Mouse (Mus musculus): ENCODE data around the gene Pheta1. TPM values are rescaled to one million over a fixed set of nuclear protein-coding genes. Genes with fewer than 3 reads are reported as not detected.

Gene Pheta1
- total and polyA plus RNA-seq, 2 experiments from 2014 or later, result 29.8 to 46.1 TPM

GRCm38 (mm10) chr5:121890925-121891324, 42.1 kb downstream of the Pheta1 start:
- Histone ChIP-seq H3K4me2 (ENCODE audit: low read depth, low read length, poor library complexity, severe bottlenecking) (no peak overlapping the region), H3K27me3 (ENCODE audit: insufficient read depth, low read length) (no peaks in the 10 kb centered on the region), H3K9ac (replicated peaks; ENCODE audit: low read length, poor library complexity, severe bottlenecking) (no peak overlapping the region), H3K9me3 (ENCODE audit: low read length) (no peaks in the 10 kb centered on the region), H3K4me1 (ENCODE audit: insufficient read depth, low read length) (no peaks in the 10 kb centered on the region), H3K36me3 (ENCODE audit: insufficient read depth, low read length) (peaks cover 5% of the 10 kb centered on the region; the same call in 1 of the 2 replicates), H3K27ac (ENCODE audit: low read depth, low read length) (no peak overlapping the region), H3K4me3 (ENCODE audit: low read depth, low read length) (no peak overlapping the region)
- WGBS, result 95% methylated on average over 7 of the region's 7 CpGs
- DNase-seq (ENCODE audit: low spot score), result no peak
- TF ChIP-seq CTCF (IDR thresholded peaks at IDR 0.05), result no peak
- no peak for ATAC-seq (ENCODE audit: low FRiP score)

GRCm38 (mm10) chr5:121892281-121892680, 43.5 kb downstream of the Pheta1 start:
- H3K4me2 ChIP-seq (ENCODE audit: low read depth, low read length, poor library complexity, severe bottlenecking), result no peak overlapping the region
- no peaks in the 10 kb centered on the region for H3K4me1 ChIP-seq (ENCODE audit: insufficient read depth, low read length)
- H3K9ac ChIP-seq (replicated peaks; ENCODE audit: low read length, poor library complexity, severe bottlenecking), result no peak overlapping the region
- ATAC-seq (ENCODE audit: low FRiP score) (no peak), DNase-seq (ENCODE audit: low spot score) (no peak)
- H3K36me3 ChIP-seq (ENCODE audit: insufficient read depth, low read length), result 0 out of 2 replicates have a peak, but pooled peaks cover under 1% of the 10 kb centered on the region
- no peaks in the 10 kb centered on the region for H3K27me3 ChIP-seq (ENCODE audit: insufficient read depth, low read length)
- no peak overlapping the region for H3K4me3 ChIP-seq (ENCODE audit: low read depth, low read length)
- no peak overlapping the region for H3K27ac ChIP-seq (ENCODE audit: low read depth, low read length)
- no peaks in the 10 kb centered on the region for H3K9me3 ChIP-seq (ENCODE audit: low read length)
- no peak for TF ChIP-seq CTCF (IDR thresholded peaks at IDR 0.05)
- WGBS, result 93% methylated on average over 14 of the region's 14 CpGs

- no peaks in the 10 kb centered on the region for H3K36me3 ChIP-seq (ENCODE audit: insufficient read depth, low read length)
- no peaks in the 10 kb centered on the region for H3K9me3 ChIP-seq (ENCODE audit: low read length)
- H3K4me2 ChIP-seq (ENCODE audit: low read depth, low read length, poor library complexity, severe bottlenecking), result no peak overlapping the region
- ATAC-seq (ENCODE audit: low FRiP score) (no peak), DNase-seq (ENCODE audit: low spot score) (peak; percentile 62)
- no peaks in the 10 kb centered on the region for H3K27me3 ChIP-seq (ENCODE audit: insufficient read depth, low read length)
- peak; percentile 69 for TF ChIP-seq CTCF (IDR thresholded peaks at IDR 0.05)
- no peak overlapping the region for H3K9ac ChIP-seq (replicated peaks; ENCODE audit: low read length, poor library complexity, severe bottlenecking)
- H3K27ac ChIP-seq (ENCODE audit: low read depth, low read length), result no peak overlapping the region
- no peak overlapping the region for H3K4me3 ChIP-seq (ENCODE audit: low read depth, low read length)
- H3K4me1 ChIP-seq (ENCODE audit: insufficient read depth, low read length), result no peaks in the 10 kb centered on the region
- WGBS, result 36% methylated on average over 3 of the region's 3 CpGs
These were observed 44.8 kb downstream of the Pheta1 start for GRCm38 (mm10) chr5:121893581-121893980.

GRCm38 (mm10) chr5:121894647-121895046, 45.9 kb downstream of the Pheta1 start:
- WGBS, result 59% methylated on average over 10 of the region's 10 CpGs
- Histone ChIP-seq H3K4me1 (ENCODE audit: insufficient read depth, low read length) (no peaks in the 10 kb centered on the region), H3K9me3 (ENCODE audit: low read length) (no peaks in the 10 kb centered on the region), H3K9ac (replicated peaks; ENCODE audit: low read length, poor library complexity, severe bottlenecking) (no peak overlapping the region), H3K4me3 (ENCODE audit: low read depth, low read length) (no peak overlapping the region), H3K27ac (ENCODE audit: low read depth, low read length) (no peak overlapping the region), H3K4me2 (ENCODE audit: low read depth, low read length, poor library complexity, severe bottlenecking) (no peak overlapping the region), H3K36me3 (ENCODE audit: insufficient read depth, low read length) (no peaks in the 10 kb centered on the region), H3K27me3 (ENCODE audit: insufficient read depth, low read length) (no peaks in the 10 kb centered on the region)
- TF ChIP-seq CTCF (IDR thresholded peaks at IDR 0.05), result no peak
- no peak for DNase-seq (ENCODE audit: low spot score)
- ATAC-seq (ENCODE audit: low FRiP score), result no peak

GRCm38 (mm10) chr5:121895117-121895756, 46.5 kb downstream of the Pheta1 start:
- no peak overlapping the region for H3K4me3 ChIP-seq (ENCODE audit: low read depth, low read length)
- no peaks in the 10 kb centered on the region for H3K27me3 ChIP-seq (ENCODE audit: insufficient read depth, low read length)
- H3K4me1 ChIP-seq (ENCODE audit: insufficient read depth, low read length), result no peaks in the 10 kb centered on the region
- no peak overlapping the region; the same call in 1 of the 2 replicates for H3K9ac ChIP-seq (replicated peaks; ENCODE audit: low read length, poor library complexity, severe bottlenecking)
- no peak for TF ChIP-seq CTCF (IDR thresholded peaks at IDR 0.05)
- H3K27ac ChIP-seq (ENCODE audit: low read depth, low read length), result no peak overlapping the region
- H3K4me2 ChIP-seq (ENCODE audit: low read depth, low read length, poor library complexity, severe bottlenecking), result no peak overlapping the region; the same call in 1 of the 2 replicates
- no peaks in the 10 kb centered on the region for H3K9me3 ChIP-seq (ENCODE audit: low read length)
- H3K36me3 ChIP-seq (ENCODE audit: insufficient read depth, low read length), result no peaks in the 10 kb centered on the region
- WGBS, result 49% methylated on average over 24 of the region's 24 CpGs
- DNase-seq (ENCODE audit: low spot score), result peak; percentile 55
- ATAC-seq (ENCODE audit: low FRiP score), result no peak

- DNase-seq (ENCODE audit: low spot score) (no peak), ATAC-seq (ENCODE audit: low FRiP score) (no peak)
- H3K4me3 ChIP-seq (ENCODE audit: low read depth, low read length), result no peak overlapping the region
- H3K9ac ChIP-seq (replicated peaks; ENCODE audit: low read length, poor library complexity, severe bottlenecking), result no peak overlapping the region
- 31% methylated on average over 23 of the region's 23 CpGs for WGBS
- H3K4me1 ChIP-seq (ENCODE audit: insufficient read depth, low read length), result no peaks in the 10 kb centered on the region
- TF ChIP-seq CTCF (IDR thresholded peaks at IDR 0.05), result no peak
- no peaks in the 10 kb centered on the region for H3K27me3 ChIP-seq (ENCODE audit: insufficient read depth, low read length)
- no peaks in the 10 kb centered on the region for H3K9me3 ChIP-seq (ENCODE audit: low read length)
- no peaks in the 10 kb centered on the region for H3K36me3 ChIP-seq (ENCODE audit: insufficient read depth, low read length)
- peak overlapping the region; percentile 38; the same call in 1 of the 2 replicates for H3K27ac ChIP-seq (ENCODE audit: low read depth, low read length)
- H3K4me2 ChIP-seq (ENCODE audit: low read depth, low read length, poor library complexity, severe bottlenecking), result no peak overlapping the region
These were observed 54.3 kb downstream of the Pheta1 start for GRCm38 (mm10) chr5:121902809-121903745.

Small RNAs within 50 kb of the gene (microRNA-seq; reads per million reads assigned to microRNA genes)
- 2.0 reads per million for gene Mir7031 (ENCODE audit: borderline number of aligned reads)

Other genes with a start within 250 kb of the Pheta1 start
- gene Acad12, start 230.0 kb upstream of the Pheta1 start, total RNA-seq (2014; rRNA removed), result 2.0 and 2.1 TPM in 2 replicates
- 1.8 and 2.1 TPM in 2 replicates for gene Acad12, start 230.0 kb upstream of the Pheta1 start, polyA plus RNA-seq (2015; fragmentation: Nextera tagmentation; extraction: Ambion mirVana)
- gene Acad10, start 188.5 kb upstream of the Pheta1 start, total RNA-seq (2014; rRNA removed), result 1.7 TPM in 2 replicates
- 1.3 and 1.4 TPM in 2 replicates for gene Acad10, start 188.5 kb upstream of the Pheta1 start, polyA plus RNA-seq (2015; fragmentation: Nextera tagmentation; extraction: Ambion mirVana)
- 47.3 and 48.2 TPM in 2 replicates for gene Brap, start 188.4 kb upstream of the Pheta1 start, total RNA-seq (2014; rRNA removed)
- gene Brap, start 188.4 kb upstream of the Pheta1 start, polyA plus RNA-seq (2015; fragmentation: Nextera tagmentation; extraction: Ambion mirVana), result 43.5 and 43.6 TPM in 2 replicates
- 102 and 103 TPM in 2 replicates for gene Atxn2, start 137.6 kb upstream of the Pheta1 start, total RNA-seq (2014; rRNA removed)
- 82.9 and 103 TPM in 2 replicates for gene Atxn2, start 137.6 kb upstream of the Pheta1 start, polyA plus RNA-seq (2015; fragmentation: Nextera tagmentation; extraction: Ambion mirVana)
- 21.5 and 23.8 TPM in 2 replicates for gene Sh2b3, start 11.3 kb upstream of the Pheta1 start, total RNA-seq (2014; rRNA removed)
- 5.9 and 6.4 TPM in 2 replicates for gene Sh2b3, start 11.3 kb upstream of the Pheta1 start, polyA plus RNA-seq (2015; fragmentation: Nextera tagmentation; extraction: Ambion mirVana)
- gene Cux2, start 201.1 kb downstream of the Pheta1 start, total RNA-seq (2014; rRNA removed), result 40.1 and 40.2 TPM in 2 replicates
- gene Cux2, start 201.1 kb downstream of the Pheta1 start, polyA plus RNA-seq (2015; fragmentation: Nextera tagmentation; extraction: Ambion mirVana), result 15.4 and 17.4 TPM in 2 replicates

Measured in midbrain, postnatal 0 days (tissue).